In genomic region chr9:107570845-107571244, GRCm38 (mm10) we compare ENCODE assay signal across 9 mouse cellular contexts. TPM values are rescaled to one million over a fixed set of nuclear protein-coding genes. Genes with fewer than 3 reads are reported as not detected.
DNase-seq lines count a peak whose midpoint lies in the region; ATAC-seq and TF ChIP-seq lines count a peak whose summit lies in the region.
"Had no signal": no experiment of that assay in that cellular context is flagged by ENCODE, and none has a peak within 500 bp of the region (broad histone marks: within the 10 kb centered on the region; RNA-seq: fewer than 3 reads in every experiment).

No protein-coding gene starts in this region.

- intact Hi-C loops in gastrocnemius, adult 2 months (cut with DNase I), result no loop called here
- intact Hi-C loops in left cerebral cortex, postnatal 25 days (cut with DNase I), result no loop called here

- H3K9me3 ChIP-seq in hindbrain, embryonic 15.5 days, result no peaks in the 10 kb centered on the region

- peaks cover 24% of the 10 kb centered on the region for H3K36me3 ChIP-seq in hindbrain, embryonic 15.5 days

- H3K9ac ChIP-seq in hindbrain, embryonic 15.5 days, result peak overlapping the region; percentile 88; the same call in 1 of the 2 replicates

- ATAC-seq in hindbrain, embryonic 15.5 days (ENCODE audit: low FRiP score, low read depth), result no peak
- ATAC-seq in megakaryocyte-erythroid progenitor cell, adult 5-6 weeks (replicated peaks; ENCODE audit: low FRiP score, low TSS enrichment, poor library complexity, severe bottlenecking), result peak; percentile 61

- H3K27me3 ChIP-seq in hindbrain, embryonic 15.5 days, result no peaks in the 10 kb centered on the region

- peak overlapping the region; percentile 85 for H3K4me2 ChIP-seq in hindbrain, embryonic 15.5 days

- 94% methylated on average over 21 of the region's 21 CpGs for WGBS in hindbrain, embryonic 15.5 days

- H3K27ac ChIP-seq in gastrocnemius, adult 2 months, result peak overlapping the region; percentile 48
- H3K27ac ChIP-seq in hindbrain, embryonic 15.5 days (replicated peaks), result no peak overlapping the region

- H3K4me1 ChIP-seq in hindbrain, embryonic 15.5 days (replicated peaks), result peaks cover 42% of the 10 kb centered on the region

- peak overlapping the region; percentile 71 for H3K4me3 ChIP-seq in gastrocnemius, adult 2 months
- H3K4me3 ChIP-seq in hindbrain, embryonic 15.5 days, result peak overlapping the region; percentile 82

- no peak for DNase-seq in gastrocnemius, adult 2 months
- no peak for DNase-seq in gastrocnemius, postnatal 25 days
- DNase-seq in c-Kit-positive CD71-positive TER-119-negative erythroid progenitor cells, embryonic 14.5 days (ENCODE audit: low read depth), result peak; percentile 69
- no peak for DNase-seq in spleen, adult 18-20 months
- no peak for DNase-seq in left cerebral cortex, postnatal 25 days (ENCODE audit: low spot score in 2 of 2)
- no peak for DNase-seq in urinary bladder, postnatal 36 days (ENCODE audit: low spot score in 2 of 2)
- DNase-seq: adrenal gland, adult 8-10 months had no signal

- no peak for TF ChIP-seq CTCF in gastrocnemius, adult 2 months (IDR thresholded peaks at IDR 0.05)

RNA-seq across cellular contexts. Expression of gene Hyal2, which starts 3.1 kb away (rescaled TPM):
- total RNA-seq in gastrocnemius, adult 2 months (2021), result 10 to 100 TPM; 11.3 to 19.9 TPM
- 10 to 100 TPM; 12.0 to 15.2 TPM for total RNA-seq in gastrocnemius, postnatal 25 days (2021)
- 65.8 and 67.4 TPM in 2 replicates for polyA plus RNA-seq in hindbrain, embryonic 15.5 days (2015; fragmentation: Nextera tagmentation; extraction: Ambion mirVana)
- 7.6 and 23.6 TPM in 2 replicates for total RNA-seq in megakaryocyte-erythroid progenitor cell, adult 5-6 weeks (2014; fragmentation: Nextera tagmentation)
- 5.4 and 8.3 TPM in 2 replicates for total RNA-seq in megakaryocyte-erythroid progenitor cell, adult 5-6 weeks (2017)
- total RNA-seq in left cerebral cortex, postnatal 25 days (2021), result 10 to 100 TPM in 1 of 2 experiments, 1 to 10 TPM in 1; 9.3 to 10.1 TPM

RNA-seq across cellular contexts. Expression of gene Hyal1, which starts 5.9 kb away (rescaled TPM):
- 1 to 10 TPM; 1.6 to 2.4 TPM for total RNA-seq in gastrocnemius, adult 2 months (2021)
- total RNA-seq in gastrocnemius, postnatal 25 days (2021), result 1 to 10 TPM; 2.2 to 2.3 TPM
- 7.5 and 8.4 TPM in 2 replicates for polyA plus RNA-seq in hindbrain, embryonic 15.5 days (2015; fragmentation: Nextera tagmentation; extraction: Ambion mirVana)
- total RNA-seq in megakaryocyte-erythroid progenitor cell, adult 5-6 weeks (2014; fragmentation: Nextera tagmentation), result 1.1 and 5.9 TPM in 2 replicates
- total RNA-seq in megakaryocyte-erythroid progenitor cell, adult 5-6 weeks (2017), result 1.1 and 4.3 TPM in 2 replicates
- total RNA-seq in left cerebral cortex, postnatal 25 days (2021), result 1 to 10 TPM; 5.0 to 7.4 TPM

RNA-seq across cellular contexts. Expression of gene Tusc2, which starts 7.8 kb away (rescaled TPM):
- 10 to 100 TPM; 35.6 to 35.7 TPM for total RNA-seq in gastrocnemius, adult 2 months (2021)
- 10 to 100 TPM; 30.5 to 31.1 TPM for total RNA-seq in gastrocnemius, postnatal 25 days (2021)
- 119 and 129 TPM in 2 replicates for polyA plus RNA-seq in hindbrain, embryonic 15.5 days (2015; fragmentation: Nextera tagmentation; extraction: Ambion mirVana)
- 27.2 and 33.6 TPM in 2 replicates for total RNA-seq in megakaryocyte-erythroid progenitor cell, adult 5-6 weeks (2014; fragmentation: Nextera tagmentation)
- total RNA-seq in megakaryocyte-erythroid progenitor cell, adult 5-6 weeks (2017), result 15.6 and 26.1 TPM in 2 replicates
- 10 to 100 TPM; 86.5 to 94.7 TPM for total RNA-seq in left cerebral cortex, postnatal 25 days (2021)

RNA-seq across cellular contexts. Expression of gene Naa80, which starts 7.8 kb away (rescaled TPM):
- total RNA-seq in gastrocnemius, adult 2 months (2021), result 10 to 100 TPM; 11.8 to 14.7 TPM
- 10 to 100 TPM; 10.4 to 13.4 TPM for total RNA-seq in gastrocnemius, postnatal 25 days (2021)
- 17.6 and 19.5 TPM in 2 replicates for polyA plus RNA-seq in hindbrain, embryonic 15.5 days (2015; fragmentation: Nextera tagmentation; extraction: Ambion mirVana)
- total RNA-seq in megakaryocyte-erythroid progenitor cell, adult 5-6 weeks (2014; fragmentation: Nextera tagmentation), result 46.2 and 49.0 TPM in 2 replicates
- total RNA-seq in megakaryocyte-erythroid progenitor cell, adult 5-6 weeks (2017), result 15.8 and 25.8 TPM in 2 replicates
- 10 to 100 TPM; 10.8 to 11.3 TPM for total RNA-seq in left cerebral cortex, postnatal 25 days (2021)

RNA-seq across cellular contexts. Expression of gene Hyal3, which starts 9.8 kb away (rescaled TPM):
- total RNA-seq in gastrocnemius, adult 2 months (2021), result under 1 TPM; 0.22 to 0.33 TPM
- total RNA-seq in gastrocnemius, postnatal 25 days (2021), result under 1 TPM; 0.38 to 0.72 TPM
- 1.8 and 2.2 TPM in 2 replicates for polyA plus RNA-seq in hindbrain, embryonic 15.5 days (2015; fragmentation: Nextera tagmentation; extraction: Ambion mirVana)
- total RNA-seq in megakaryocyte-erythroid progenitor cell, adult 5-6 weeks (2014; fragmentation: Nextera tagmentation), result 5.1 and 9.4 TPM in 2 replicates
- total RNA-seq in megakaryocyte-erythroid progenitor cell, adult 5-6 weeks (2017), result 0.61 and 3.3 TPM in 2 replicates
- 1 to 10 TPM in 1 of 2 experiments, under 1 TPM in 1; 0.96 to 1.1 TPM for total RNA-seq in left cerebral cortex, postnatal 25 days (2021)
